Mouse (Mus musculus): ENCODE measurements at regions not wholly inside any gene's neighbourhood (a gene's known extent, or its start where the extent isn't known, plus 50 kb on each side); places are given as distances from the start of the nearest gene placed in this dataset.
A peak's percentile ranks its signal among the peaks of the same experiment; 100 is the strongest.
"Not testable (repeated sequence)": the region's sequence is repeated elsewhere in the genome, so short reads cannot be mapped to it uniquely, and the experiment has no call there.

GRCm38 (mm10) chr10:120284785-120285184 lies 57.9 kb downstream of the Llph start:
- H3K9me3 ChIP-seq: no peaks in the 10 kb centered on the region
- WGBS: 79% methylated on average over 6 of the region's 6 CpGs

DNA sequence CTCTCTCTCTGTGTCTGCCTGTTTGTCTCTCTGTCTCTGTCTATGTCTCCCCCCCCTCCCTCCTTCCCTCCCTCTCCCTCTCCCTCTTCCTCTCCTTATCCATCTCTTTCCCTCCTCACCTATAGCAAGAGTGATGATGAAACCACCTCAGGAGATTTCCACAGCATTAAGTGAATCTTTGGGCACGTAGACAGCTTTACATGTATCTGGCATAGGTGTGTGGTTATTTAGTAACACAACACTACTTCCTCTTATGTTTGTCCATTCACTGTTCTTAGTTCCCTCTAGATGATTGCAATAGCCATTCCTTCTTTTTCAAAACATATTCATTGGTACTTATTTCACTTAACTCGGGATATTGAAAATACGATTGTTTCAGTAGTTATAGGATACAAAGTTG lies 65.0 kb downstream of the Llph start:
- no peaks in the 10 kb centered on the region for H3K36me3 ChIP-seq
- 95% methylated on average over 3 of the region's 3 CpGs for WGBS
- H3K9ac ChIP-seq (replicated peaks): no peak overlapping the region
- peaks cover 7% of the 10 kb centered on the region for H3K4me1 ChIP-seq (replicated peaks)
- no peaks in the 10 kb centered on the region for H3K27me3 ChIP-seq
- H3K4me3 ChIP-seq (replicated peaks): no peak overlapping the region
- H3K9me3 ChIP-seq: no peaks in the 10 kb centered on the region
- H3K27ac ChIP-seq: no peak overlapping the region
- no peak for ATAC-seq
- H3K4me2 ChIP-seq (replicated peaks): no peak overlapping the region

More at GRCm38 (mm10) chr10:120284785-120285184, 57.9 kb downstream of the Llph start:
- H3K27me3 ChIP-seq: no peaks in the 10 kb centered on the region
- no peak overlapping the region for H3K27ac ChIP-seq
- H3K9ac ChIP-seq (replicated peaks): no peak overlapping the region
- no peak for ATAC-seq
- H3K4me2 ChIP-seq (replicated peaks): no peak overlapping the region
- H3K4me3 ChIP-seq (replicated peaks): no peak overlapping the region
- H3K4me1 ChIP-seq (replicated peaks): no peaks in the 10 kb centered on the region
- no peaks in the 10 kb centered on the region for H3K36me3 ChIP-seq

- not testable (repeated sequence) for H3K4me1 ChIP-seq (replicated peaks); H3K36me3 ChIP-seq; H3K27ac ChIP-seq; H3K9ac ChIP-seq (replicated peaks); H3K9me3 ChIP-seq; H3K4me2 ChIP-seq (replicated peaks); H3K27me3 ChIP-seq; ATAC-seq; H3K4me3 ChIP-seq (replicated peaks)
- 93% methylated on average over 13 of the region's 13 CpGs for WGBS
These were observed 66.5 kb downstream of the Llph start for GRCm38 (mm10) chr10:120293381-120293780.

- Histone ChIP-seq H3K9me3 (no peaks in the 10 kb centered on the region), H3K9ac (replicated peaks) (no peak overlapping the region), H3K27me3 (no peaks in the 10 kb centered on the region), H3K4me3 (replicated peaks) (no peak overlapping the region), H3K4me2 (replicated peaks) (no peak overlapping the region), H3K4me1 (replicated peaks) (peaks cover 7% of the 10 kb centered on the region), H3K36me3 (no peaks in the 10 kb centered on the region), H3K27ac (no peak overlapping the region)
- peak; percentile 30; the same call in 1 of the 2 replicates for ATAC-seq
- WGBS: 45% methylated on average over 9 of the region's 9 CpGs
These were observed 67.6 kb downstream of the Llph start for GRCm38 (mm10) chr10:120294487-120294886.

DNA sequence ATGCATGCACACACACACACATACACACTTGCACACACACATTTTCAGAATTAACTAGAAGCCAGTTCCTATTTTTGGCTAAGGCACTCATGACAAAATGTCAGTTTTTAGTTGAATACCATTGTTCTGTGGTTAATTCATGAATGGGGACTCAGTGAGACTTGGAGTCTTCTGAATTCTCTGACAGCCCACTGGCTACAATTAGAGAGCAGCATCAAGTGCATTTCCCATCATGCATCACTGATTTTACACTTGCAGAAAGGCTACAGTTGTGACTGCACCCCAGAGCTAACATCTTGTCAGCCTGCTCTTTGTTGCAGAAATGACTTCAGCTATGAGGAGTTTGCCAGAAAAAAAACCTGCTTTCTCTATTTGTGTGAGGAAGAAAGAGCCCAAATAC lies 70.4 kb downstream of the Llph start:
- H3K4me3 ChIP-seq (replicated peaks): no peak overlapping the region
- no peaks in the 10 kb centered on the region for H3K27me3 ChIP-seq
- H3K4me2 ChIP-seq (replicated peaks): no peak overlapping the region
- peaks cover 7% of the 10 kb centered on the region for H3K4me1 ChIP-seq (replicated peaks)
- no peak overlapping the region for H3K9ac ChIP-seq (replicated peaks)
- H3K9me3 ChIP-seq: no peaks in the 10 kb centered on the region
- H3K27ac ChIP-seq: no peak overlapping the region
- no peaks in the 10 kb centered on the region for H3K36me3 ChIP-seq
- ATAC-seq: no peak

- Histone ChIP-seq H3K27ac (no peak overlapping the region), H3K9ac (replicated peaks) (no peak overlapping the region), H3K4me2 (replicated peaks) (no peak overlapping the region), H3K4me3 (replicated peaks) (no peak overlapping the region), H3K36me3 (no peaks in the 10 kb centered on the region), H3K27me3 (no peaks in the 10 kb centered on the region), H3K4me1 (replicated peaks) (peaks cover 7% of the 10 kb centered on the region), H3K9me3 (no peaks in the 10 kb centered on the region)
- WGBS: 83% methylated on average over 14 of the region's 14 CpGs
- no peak for ATAC-seq
These were observed 71.5 kb downstream of the Llph start for GRCm38 (mm10) chr10:120298293-120298927.

DNA sequence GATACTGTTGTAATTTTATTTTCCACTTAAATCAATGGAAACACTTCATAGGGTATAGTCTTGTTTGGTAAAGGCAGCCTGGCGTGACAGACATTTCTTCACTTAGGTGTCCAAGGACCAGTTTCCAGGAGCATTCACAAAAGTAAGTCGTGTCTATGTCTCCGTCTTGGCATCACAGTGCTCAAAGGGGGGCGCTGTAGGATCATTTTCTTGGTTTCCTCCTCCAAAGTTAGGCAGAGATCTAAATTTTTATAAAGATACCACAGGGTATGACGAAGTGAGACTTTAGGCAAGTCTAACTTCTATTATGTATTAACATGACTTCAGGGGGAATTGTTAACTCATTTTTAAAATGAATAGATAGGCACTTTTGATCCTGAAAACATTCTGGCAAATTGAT lies 79.1 kb downstream of the Llph start:
- Histone ChIP-seq H3K27ac (no peak overlapping the region), H3K4me1 (replicated peaks) (no peaks in the 10 kb centered on the region), H3K27me3 (no peaks in the 10 kb centered on the region), H3K9me3 (no peaks in the 10 kb centered on the region), H3K9ac (replicated peaks) (no peak overlapping the region), H3K4me2 (replicated peaks) (no peak overlapping the region), H3K4me3 (replicated peaks) (no peak overlapping the region), H3K36me3 (no peaks in the 10 kb centered on the region)
- ATAC-seq: no peak
- 40% methylated on average over 5 of the region's 5 CpGs for WGBS

DNA sequence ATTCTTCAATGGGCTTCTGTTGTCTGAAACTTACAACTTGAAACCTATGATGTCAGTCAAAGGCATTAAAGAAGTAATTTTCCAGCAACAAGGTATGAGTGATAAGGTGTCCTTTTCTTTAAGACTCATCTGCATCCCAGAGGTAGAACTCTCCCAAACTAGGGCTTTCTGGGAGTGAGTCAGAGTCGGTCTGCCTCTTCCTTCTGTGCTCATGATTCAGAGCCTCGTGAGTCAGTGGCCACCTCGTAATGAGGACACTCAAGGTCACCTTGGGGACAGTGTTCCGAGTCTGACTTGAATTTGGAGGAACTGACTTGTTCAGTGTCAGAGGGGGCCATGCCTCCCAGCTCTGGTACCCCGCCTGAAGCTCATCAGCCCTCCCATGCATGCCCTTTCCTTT lies 81.8 kb downstream of the Llph start:
- no peak overlapping the region for H3K27ac ChIP-seq
- H3K4me3 ChIP-seq (replicated peaks): no peak overlapping the region
- no peaks in the 10 kb centered on the region for H3K27me3 ChIP-seq
- H3K36me3 ChIP-seq: no peaks in the 10 kb centered on the region
- H3K9ac ChIP-seq (replicated peaks): no peak overlapping the region
- WGBS: 69% methylated on average over 5 of the region's 5 CpGs
- no peaks in the 10 kb centered on the region for H3K4me1 ChIP-seq (replicated peaks)
- no peak overlapping the region for H3K4me2 ChIP-seq (replicated peaks)
- ATAC-seq: no peak
- no peaks in the 10 kb centered on the region for H3K9me3 ChIP-seq
